Mouse (Mus musculus): ENCODE measurements around the gene Rbm7. TPM values are rescaled to one million over a fixed set of nuclear protein-coding genes. Genes with fewer than 3 reads are reported as not detected.

The Rbm7 gene
- polyA plus RNA-seq, 1 experiment from 2014 or later = 104 TPM

- H3K9ac ChIP-seq (replicated peaks; ENCODE audit: low read depth) = peak overlapping the region; percentile 71
- peaks cover 12% of the 10 kb centered on the region; the same call in 1 of the 2 replicates for H3K4me1 ChIP-seq (ENCODE audit: insufficient read depth, low read depth, low read length)
- H3K27me3 ChIP-seq (replicated peaks; ENCODE audit: insufficient read depth, low read length) = no peaks in the 10 kb centered on the region
- peaks cover 17% of the 10 kb centered on the region; the same call in 1 of the 2 replicates for H3K36me3 ChIP-seq (ENCODE audit: insufficient read depth, low read length)
- H3K4me2 ChIP-seq (replicated peaks; ENCODE audit: low read depth, low read length) = peak overlapping the region; percentile 80
- TF ChIP-seq CTCF (IDR thresholded peaks at IDR 0.05) (no peak; the same call in 1 of the 2 replicates), EP300 (IDR thresholded peaks at IDR 0.05) (no peak)
- no peaks in the 10 kb centered on the region for H3K9me3 ChIP-seq (ENCODE audit: low read length)
- peak overlapping the region; percentile 90 for H3K27ac ChIP-seq (ENCODE audit: low read length)
- 2% methylated on average over 34 of the region's 34 CpGs for WGBS
- peak overlapping the region; percentile 80 for H3K4me3 ChIP-seq (ENCODE audit: low read depth, low read length)
- peak; percentile 57 for DNase-seq (ENCODE audit: low spot score)
- peak; percentile 57 for ATAC-seq
These were observed 441 bp upstream of the Rbm7 start for GRCm38 (mm10) chr9:48495548-48495932.

- H3K27ac ChIP-seq (ENCODE audit: low read length) = no peak overlapping the region
- peak; percentile 50 for DNase-seq (ENCODE audit: low spot score)
- 29% methylated on average over 20 of the region's 20 CpGs for WGBS
These were observed 13.6 kb downstream of the Rbm7 start for GRCm38 (mm10) chr9:48481214-48482134.

GRCm38 (mm10) chr9:48480411-48481213 lies 14.5 kb downstream of the Rbm7 start, which contains the start of gene Rexo2:
Gene Rexo2, minus strand, starts transcription at chr9:48480623.
- peak; percentile 99 for ATAC-seq
- H3K4me1 ChIP-seq (ENCODE audit: insufficient read depth, low read depth, low read length) = no peaks in the 10 kb centered on the region
- H3K27ac ChIP-seq (ENCODE audit: low read length) = peak within 1 kb of the TSS; percentile 28; the same call in 1 of the 2 replicates

More at GRCm38 (mm10) chr9:48481214-48482134, 13.6 kb downstream of the Rbm7 start:
- Histone ChIP-seq H3K36me3 (ENCODE audit: insufficient read depth, low read length) (no peaks in the 10 kb centered on the region), H3K4me3 (ENCODE audit: low read depth, low read length) (peak overlapping the region; percentile 77), H3K9me3 (ENCODE audit: low read length) (no peaks in the 10 kb centered on the region), H3K9ac (replicated peaks; ENCODE audit: low read depth) (no peak overlapping the region), H3K4me2 (replicated peaks; ENCODE audit: low read depth, low read length) (peak overlapping the region; percentile 98), H3K27me3 (replicated peaks; ENCODE audit: insufficient read depth, low read length) (no peaks in the 10 kb centered on the region), H3K4me1 (ENCODE audit: insufficient read depth, low read depth, low read length) (no peaks in the 10 kb centered on the region)
- no peak for TF ChIP-seq CTCF (IDR thresholded peaks at IDR 0.05)
- no peak for TF ChIP-seq EP300 (IDR thresholded peaks at IDR 0.05)
- ATAC-seq = no peak

GRCm38 (mm10) chr9:48479838-48480410 lies 15.2 kb downstream of the Rbm7 start:
- no peaks in the 10 kb centered on the region for H3K27me3 ChIP-seq (replicated peaks; ENCODE audit: insufficient read depth, low read length)
- ATAC-seq (peak; percentile 26), DNase-seq (ENCODE audit: low spot score) (peak; percentile 30)
- H3K4me1 ChIP-seq (ENCODE audit: insufficient read depth, low read depth, low read length) = no peaks in the 10 kb centered on the region
- peak overlapping the region; percentile 28; the same call in 1 of the 2 replicates for H3K27ac ChIP-seq (ENCODE audit: low read length)
- peak overlapping the region; percentile 77 for H3K4me3 ChIP-seq (ENCODE audit: low read depth, low read length)
- 5% methylated on average over 25 of the region's 25 CpGs for WGBS
- no peaks in the 10 kb centered on the region for H3K9me3 ChIP-seq (ENCODE audit: low read length)
- TF ChIP-seq EP300 (IDR thresholded peaks at IDR 0.05) (no peak), CTCF (IDR thresholded peaks at IDR 0.05) (no peak)
- H3K4me2 ChIP-seq (replicated peaks; ENCODE audit: low read depth, low read length) = peak overlapping the region; percentile 98
- no peaks in the 10 kb centered on the region for H3K36me3 ChIP-seq (ENCODE audit: insufficient read depth, low read length)
- peak overlapping the region; percentile 53 for H3K9ac ChIP-seq (replicated peaks; ENCODE audit: low read depth)

More at GRCm38 (mm10) chr9:48480411-48481213, 14.5 kb downstream of the Rbm7 start, which contains the start of gene Rexo2:
- DNase-seq (ENCODE audit: low spot score) = peak; percentile 98
- Histone ChIP-seq H3K27me3 (replicated peaks; ENCODE audit: insufficient read depth, low read length) (no peaks in the 10 kb centered on the region), H3K4me2 (replicated peaks; ENCODE audit: low read depth, low read length) (peak within 1 kb of the TSS; percentile 98), H3K9me3 (ENCODE audit: low read length) (no peaks in the 10 kb centered on the region), H3K9ac (replicated peaks; ENCODE audit: low read depth) (peak within 1 kb of the TSS; percentile 53), H3K36me3 (ENCODE audit: insufficient read depth, low read length) (no peaks in the 10 kb centered on the region), H3K4me3 (ENCODE audit: low read depth, low read length) (peak within 1 kb of the TSS; percentile 77)
- 1% methylated on average over 46 of the region's 49 CpGs for WGBS
- TF ChIP-seq EP300 (IDR thresholded peaks at IDR 0.05) (no peak), CTCF (IDR thresholded peaks at IDR 0.05) (no peak)

GRCm38 (mm10) chr9:48478808-48479207 lies 16.3 kb downstream of the Rbm7 start:
- DNase-seq (ENCODE audit: low spot score) (no peak), ATAC-seq (no peak)
- Histone ChIP-seq H3K27me3 (replicated peaks; ENCODE audit: insufficient read depth, low read length) (no peaks in the 10 kb centered on the region), H3K4me1 (ENCODE audit: insufficient read depth, low read depth, low read length) (no peaks in the 10 kb centered on the region), H3K4me2 (replicated peaks; ENCODE audit: low read depth, low read length) (no peak overlapping the region), H3K4me3 (ENCODE audit: low read depth, low read length) (no peak overlapping the region), H3K9ac (replicated peaks; ENCODE audit: low read depth) (no peak overlapping the region), H3K9me3 (ENCODE audit: low read length) (no peaks in the 10 kb centered on the region), H3K27ac (ENCODE audit: low read length) (no peak overlapping the region), H3K36me3 (ENCODE audit: insufficient read depth, low read length) (no peaks in the 10 kb centered on the region)
- WGBS = 85% methylated on average over 4 of the region's 4 CpGs
- TF ChIP-seq EP300 (IDR thresholded peaks at IDR 0.05) (no peak), CTCF (IDR thresholded peaks at IDR 0.05) (no peak)

Measured in lung, postnatal 0 days (tissue).